Mouse (Mus musculus): ENCODE data around the gene Vps13d. TPM values are rescaled to one million over a fixed set of nuclear protein-coding genes. Genes with fewer than 3 reads are reported as not detected.

The Vps13d gene
- polyA plus RNA-seq (2014; fragmentation: Nextera tagmentation; extraction: Ambion mirVana): 14.1 and 15.5 TPM in 2 replicates

- Histone ChIP-seq H3K36me3 (ENCODE audit: control insufficient read depth, insufficient read depth, low read length) (peaks cover 10% of the 10 kb centered on the region; the same call in 1 of the 2 replicates), H3K27me3 (replicated peaks; ENCODE audit: control insufficient read depth, insufficient read depth, low read length) (no peaks in the 10 kb centered on the region), H3K27ac (ENCODE audit: low read depth) (peak within 1 kb of the TSS; percentile 64; the same call in 1 of the 2 replicates), H3K9ac (ENCODE audit: low read length) (peak within 1 kb of the TSS; percentile 78), H3K4me3 (ENCODE audit: low read depth, low read length) (peak within 1 kb of the TSS; percentile 99), H3K4me2 (ENCODE audit: low read length) (peak within 1 kb of the TSS; percentile 96), H3K4me1 (replicated peaks; ENCODE audit: control insufficient read depth, insufficient read depth, low read length) (peaks cover 13% of the 10 kb centered on the region), H3K9me3 (ENCODE audit: control insufficient read depth, low read length) (no peaks in the 10 kb centered on the region)
- WGBS: under 1% methylated on average over 53 of the region's 53 CpGs
- peak; percentile 97 for DNase-seq (ENCODE audit: low spot score)
- ATAC-seq (replicated peaks; ENCODE audit: low FRiP score, low TSS enrichment, low read depth): peak; percentile 93
These were observed at the start of gene Vps13d for GRCm38 (mm10) chr4:145194559-145195162. Gene Vps13d, minus strand, starts transcription at chr4:145195005.

- WGBS: 43% methylated on average over 1 of the region's 1 CpGs
- no peak for DNase-seq (ENCODE audit: low spot score)
- no peak for ATAC-seq (replicated peaks; ENCODE audit: low FRiP score, low TSS enrichment, low read depth)
- Histone ChIP-seq H3K27me3 (replicated peaks; ENCODE audit: control insufficient read depth, insufficient read depth, low read length) (peaks cover 23% of the 10 kb centered on the region), H3K36me3 (ENCODE audit: control insufficient read depth, insufficient read depth, low read length) (no peaks in the 10 kb centered on the region), H3K27ac (ENCODE audit: low read depth) (no peak overlapping the region), H3K9me3 (ENCODE audit: control insufficient read depth, low read length) (no peaks in the 10 kb centered on the region), H3K4me2 (ENCODE audit: low read length) (no peak overlapping the region), H3K4me3 (ENCODE audit: low read depth, low read length) (no peak overlapping the region), H3K4me1 (replicated peaks; ENCODE audit: control insufficient read depth, insufficient read depth, low read length) (peaks cover 5% of the 10 kb centered on the region; the same call in 1 of the 2 replicates), H3K9ac (ENCODE audit: low read length) (no peak overlapping the region)
These were observed 48.0 kb upstream of the Vps13d start for GRCm38 (mm10) chr4:145242719-145243350.

GRCm38 (mm10) chr4:145240723-145241231 is 46.0 kb upstream of the Vps13d start:
- Histone ChIP-seq H3K4me3 (ENCODE audit: low read depth, low read length) (no peak overlapping the region), H3K4me1 (replicated peaks; ENCODE audit: control insufficient read depth, insufficient read depth, low read length) (0 out of 2 replicates have a peak, but pooled peaks cover 5% of the 10 kb centered on the region), H3K36me3 (ENCODE audit: control insufficient read depth, insufficient read depth, low read length) (no peaks in the 10 kb centered on the region), H3K9ac (ENCODE audit: low read length) (no peak overlapping the region), H3K27me3 (replicated peaks; ENCODE audit: control insufficient read depth, insufficient read depth, low read length) (peaks cover 6% of the 10 kb centered on the region; the same call in 1 of the 2 replicates), H3K4me2 (ENCODE audit: low read length) (no peak overlapping the region), H3K27ac (ENCODE audit: low read depth) (no peak overlapping the region), H3K9me3 (ENCODE audit: control insufficient read depth, low read length) (no peaks in the 10 kb centered on the region)
- DNase-seq (ENCODE audit: low spot score) (no peak), ATAC-seq (replicated peaks; ENCODE audit: low FRiP score, low TSS enrichment, low read depth) (no peak)
- 78% methylated on average over 4 of the region's 4 CpGs for WGBS

- H3K4me1 ChIP-seq (replicated peaks; ENCODE audit: control insufficient read depth, insufficient read depth, low read length): 0 out of 2 replicates have a peak, but pooled peaks cover 5% of the 10 kb centered on the region
- no peaks in the 10 kb centered on the region for H3K36me3 ChIP-seq (ENCODE audit: control insufficient read depth, insufficient read depth, low read length)
- no peak overlapping the region for H3K4me2 ChIP-seq (ENCODE audit: low read length)
- H3K9ac ChIP-seq (ENCODE audit: low read length): no peak overlapping the region
- H3K27me3 ChIP-seq (replicated peaks; ENCODE audit: control insufficient read depth, insufficient read depth, low read length): no peaks in the 10 kb centered on the region
- no peak overlapping the region for H3K4me3 ChIP-seq (ENCODE audit: low read depth, low read length)
- H3K27ac ChIP-seq (ENCODE audit: low read depth): peak overlapping the region; percentile 36
- H3K9me3 ChIP-seq (ENCODE audit: control insufficient read depth, low read length): no peaks in the 10 kb centered on the region
- peak; percentile 38; the same call in 1 of the 2 replicates for ATAC-seq (replicated peaks; ENCODE audit: low FRiP score, low TSS enrichment, low read depth)
- WGBS: 33% methylated on average over 4 of the region's 4 CpGs
- DNase-seq (ENCODE audit: low spot score): peak; percentile 54
These were observed 44.4 kb upstream of the Vps13d start for GRCm38 (mm10) chr4:145239049-145239830.

GRCm38 (mm10) chr4:145236027-145236426 is 41.2 kb upstream of the Vps13d start:
- Histone ChIP-seq H3K9ac (ENCODE audit: low read length) (no peak overlapping the region), H3K36me3 (ENCODE audit: control insufficient read depth, insufficient read depth, low read length) (no peaks in the 10 kb centered on the region), H3K4me3 (ENCODE audit: low read depth, low read length) (no peak overlapping the region), H3K27ac (ENCODE audit: low read depth) (no peak overlapping the region), H3K4me2 (ENCODE audit: low read length) (no peak overlapping the region), H3K27me3 (replicated peaks; ENCODE audit: control insufficient read depth, insufficient read depth, low read length) (no peaks in the 10 kb centered on the region), H3K9me3 (ENCODE audit: control insufficient read depth, low read length) (no peaks in the 10 kb centered on the region), H3K4me1 (replicated peaks; ENCODE audit: control insufficient read depth, insufficient read depth, low read length) (0 out of 2 replicates have a peak, but pooled peaks cover 5% of the 10 kb centered on the region)
- 85% methylated on average over 7 of the region's 7 CpGs for WGBS
- no peak for DNase-seq (ENCODE audit: low spot score)
- no peak for ATAC-seq (replicated peaks; ENCODE audit: low FRiP score, low TSS enrichment, low read depth)

- Histone ChIP-seq H3K9me3 (ENCODE audit: control insufficient read depth, low read length) (no peaks in the 10 kb centered on the region), H3K4me3 (ENCODE audit: low read depth, low read length) (no peak overlapping the region), H3K4me2 (ENCODE audit: low read length) (no peak overlapping the region), H3K36me3 (ENCODE audit: control insufficient read depth, insufficient read depth, low read length) (no peaks in the 10 kb centered on the region), H3K27ac (ENCODE audit: low read depth) (no peak overlapping the region), H3K27me3 (replicated peaks; ENCODE audit: control insufficient read depth, insufficient read depth, low read length) (no peaks in the 10 kb centered on the region), H3K4me1 (replicated peaks; ENCODE audit: control insufficient read depth, insufficient read depth, low read length) (no peaks in the 10 kb centered on the region), H3K9ac (ENCODE audit: low read length) (no peak overlapping the region)
- WGBS: 47% methylated on average over 3 of the region's 3 CpGs
- no peak for DNase-seq (ENCODE audit: low spot score)
- no peak for ATAC-seq (replicated peaks; ENCODE audit: low FRiP score, low TSS enrichment, low read depth)
These were observed 38.9 kb upstream of the Vps13d start for GRCm38 (mm10) chr4:145233487-145234228.

GRCm38 (mm10) chr4:145231732-145232131 is 36.9 kb upstream of the Vps13d start:
- ATAC-seq (replicated peaks; ENCODE audit: low FRiP score, low TSS enrichment, low read depth): no peak
- DNase-seq (ENCODE audit: low spot score): no peak
- no peak overlapping the region for H3K9ac ChIP-seq (ENCODE audit: low read length)
- 85% methylated on average over 5 of the region's 5 CpGs for WGBS
- H3K9me3 ChIP-seq (ENCODE audit: control insufficient read depth, low read length): no peaks in the 10 kb centered on the region
- H3K27ac ChIP-seq (ENCODE audit: low read depth): no peak overlapping the region
- H3K4me2 ChIP-seq (ENCODE audit: low read length): no peak overlapping the region
- no peaks in the 10 kb centered on the region for H3K36me3 ChIP-seq (ENCODE audit: control insufficient read depth, insufficient read depth, low read length)
- H3K4me3 ChIP-seq (ENCODE audit: low read depth, low read length): no peak overlapping the region
- H3K4me1 ChIP-seq (replicated peaks; ENCODE audit: control insufficient read depth, insufficient read depth, low read length): no peaks in the 10 kb centered on the region
- no peaks in the 10 kb centered on the region for H3K27me3 ChIP-seq (replicated peaks; ENCODE audit: control insufficient read depth, insufficient read depth, low read length)

GRCm38 (mm10) chr4:145230647-145231046 is 35.8 kb upstream of the Vps13d start:
- no peak for DNase-seq (ENCODE audit: low spot score)

More at GRCm38 (mm10) chr4:145230647-145231046, 35.8 kb upstream of the Vps13d start:
- H3K4me3 ChIP-seq (ENCODE audit: low read depth, low read length): no peak overlapping the region
- H3K27me3 ChIP-seq (replicated peaks; ENCODE audit: control insufficient read depth, insufficient read depth, low read length): no peaks in the 10 kb centered on the region
- 75% methylated on average over 2 of the region's 2 CpGs for WGBS
- no peak overlapping the region for H3K27ac ChIP-seq (ENCODE audit: low read depth)
- no peak for ATAC-seq (replicated peaks; ENCODE audit: low FRiP score, low TSS enrichment, low read depth)
- H3K36me3 ChIP-seq (ENCODE audit: control insufficient read depth, insufficient read depth, low read length): no peaks in the 10 kb centered on the region
- H3K9ac ChIP-seq (ENCODE audit: low read length): no peak overlapping the region
- no peak overlapping the region for H3K4me2 ChIP-seq (ENCODE audit: low read length)
- no peaks in the 10 kb centered on the region for H3K4me1 ChIP-seq (replicated peaks; ENCODE audit: control insufficient read depth, insufficient read depth, low read length)
- H3K9me3 ChIP-seq (ENCODE audit: control insufficient read depth, low read length): no peaks in the 10 kb centered on the region

Data from intestine, embryonic 14.5 days (tissue).